Mouse (Mus musculus) forebrain, postnatal 0 days (tissue): ENCODE results near the gene Farp1. TPM values are rescaled to one million over a fixed set of nuclear protein-coding genes. Genes with fewer than 3 reads are reported as not detected.
A peak's percentile ranks its signal among the peaks of the same experiment; 100 is the strongest.

Experiments used
- ATAC-seq: fragments of 200-750 bp; cut with Nextera tagmentation; 2 replicates; pipeline ENCODE4 v1.8.0; 2017; ENCODE audit warnings: mild to moderate bottlenecking, moderate library complexity
- DNase-seq: peaks from one replicate; pipeline ENCODE4 v3.0.0-alpha.2; 2015
- H3K27ac ChIP-seq: fragments of 300-500 bp; sonication (generic); 2 replicates; pipeline ENCODE4 v1.5.1; 2014; ENCODE audit warnings: low read depth, mild to moderate bottlenecking, antibody characterized with exemption, low read length, moderate library complexity, mixed read lengths
- H3K27me3 ChIP-seq: fragments of 300-500 bp; sonication (generic); 2 replicates; pipeline ENCODE4 v1.6.1; 2014; ENCODE audit warnings: mild to moderate bottlenecking, low read length, mixed read lengths; ENCODE audit not compliant: insufficient read depth
- H3K36me3 ChIP-seq: fragments of 300-500 bp; sonication (generic); 2 replicates; pipeline ENCODE4 v1.6.1; 2014; ENCODE audit warnings: mild to moderate bottlenecking, moderate library complexity; ENCODE audit not compliant: insufficient read depth
- H3K4me1 ChIP-seq: fragments of 300-500 bp; sonication (generic); 2 replicates; pipeline ENCODE4 v1.6.1; 2014; ENCODE audit warnings: antibody characterized with exemption; ENCODE audit not compliant: insufficient read depth
- H3K4me2 ChIP-seq: fragments of 300-500 bp; sonication (generic); 2 replicates; pipeline ENCODE4 v1.6.1; 2014; ENCODE audit warnings: low read depth, mild to moderate bottlenecking, moderate library complexity
- H3K4me3 ChIP-seq: fragments of 300-500 bp; sonication (generic); 2 replicates; pipeline ENCODE4 v1.5.1; 2014; ENCODE audit warnings: low read depth, low read length, mixed read lengths
- H3K9ac ChIP-seq: fragments of 300-500 bp; sonication (generic); 2 replicates; pipeline ENCODE4 v1.6.1; 2014; ENCODE audit warnings: mild to moderate bottlenecking
- H3K9me3 ChIP-seq: fragments of 300-500 bp; sonication (generic); 2 replicates; pipeline ENCODE4 v1.6.1; 2016; ENCODE audit warnings: low read length
- CTCF ChIP-seq: sonication (generic); IDR thresholded peaks from 2 replicates; pipeline ENCODE4 v1.5.1; 2016; ENCODE audit warnings: antibody characterized with exemption, control low read depth, low read depth
- WGBS: fragments of 180-500 bp; shearing (Covaris S2); extraction: QIAGEN DNeasy Blood & Tissue Kit; methylation state at CpG from one replicate; pipeline ENCODE4 v1.1.7; 2014; 5-methylcytosine and 5-hydroxymethylcytosine counted together
- polyA plus RNA-seq: library from polyadenylated mRNA; unstranded; fragments of >200 nt; fragmentation: Nextera tagmentation; extraction: Ambion mirVana; gene quantifications from 2 replicates; pipeline ENCODE4 v1.2.1, GENCODE M21; 2015
- total RNA-seq: library from RNA; depleted of rRNA; stranded (reverse); fragments of >200 nt; gene quantifications from 2 replicates; pipeline ENCODE4 v1.2.3, GENCODE M21; 2014

Gene Farp1
- total and polyA plus RNA-seq, 2 experiments from 2014 or later, result 48.3 to 120 TPM

- no peaks in the 10 kb centered on the region for H3K9me3 ChIP-seq
- ATAC-seq (peak; percentile 68), DNase-seq (no peak)
- H3K27me3 ChIP-seq, result no peaks in the 10 kb centered on the region
- no peak overlapping the region for H3K27ac ChIP-seq
- no peak overlapping the region for H3K4me2 ChIP-seq
- no peak overlapping the region for H3K4me3 ChIP-seq
- 38% methylated on average over 6 of the region's 6 CpGs for WGBS
- H3K36me3 ChIP-seq, result no peaks in the 10 kb centered on the region
- no peak for TF ChIP-seq CTCF
- H3K4me1 ChIP-seq, result peaks cover 4% of the 10 kb centered on the region; the same call in 1 of the 2 replicates
- H3K9ac ChIP-seq, result no peak overlapping the region
Measured at GRCm38 (mm10) chr14:121165408-121166037, 130.5 kb downstream of the Farp1 start.

- Histone ChIP-seq H3K36me3 (no peaks in the 10 kb centered on the region), H3K27me3 (no peaks in the 10 kb centered on the region), H3K9ac (no peak overlapping the region), H3K9me3 (no peaks in the 10 kb centered on the region), H3K4me3 (no peak overlapping the region), H3K27ac (no peak overlapping the region), H3K4me2 (no peak overlapping the region), H3K4me1 (peaks cover 4% of the 10 kb centered on the region; the same call in 1 of the 2 replicates)
- DNase-seq (no peak), ATAC-seq (no peak)
- no peak for TF ChIP-seq CTCF
- 69% methylated on average over 7 of the region's 7 CpGs for WGBS
Measured at GRCm38 (mm10) chr14:121166038-121166436, 131.0 kb downstream of the Farp1 start.

DNA sequence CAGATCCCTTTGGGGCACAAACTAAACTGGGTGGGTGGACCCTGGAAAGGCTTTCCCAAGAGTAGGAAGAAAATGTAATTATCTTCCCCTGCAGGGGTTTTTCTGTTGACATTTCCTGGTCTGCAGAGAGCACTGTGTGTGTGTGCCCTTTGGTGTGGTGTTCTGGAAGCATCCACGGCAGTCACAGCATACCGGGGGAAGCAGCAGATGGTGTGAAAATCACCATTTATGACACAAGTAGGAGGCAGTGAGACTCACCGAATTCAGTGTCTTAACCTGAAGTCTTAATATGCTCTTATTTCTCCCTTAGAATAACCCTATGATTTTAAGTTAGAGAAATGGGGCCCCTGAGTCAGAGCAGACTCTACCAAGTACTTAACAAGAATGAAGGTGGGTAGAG lies 133.7 kb downstream of the Farp1 start:
- TF ChIP-seq CTCF, result no peak
- ATAC-seq (no peak), DNase-seq (no peak)
- no peaks in the 10 kb centered on the region for H3K9me3 ChIP-seq
- no peaks in the 10 kb centered on the region for H3K36me3 ChIP-seq
- H3K27me3 ChIP-seq, result no peaks in the 10 kb centered on the region
- H3K4me2 ChIP-seq, result no peak overlapping the region
- H3K27ac ChIP-seq, result no peak overlapping the region
- WGBS, result 58% methylated on average over 3 of the region's 3 CpGs
- H3K4me3 ChIP-seq, result no peak overlapping the region
- H3K4me1 ChIP-seq, result peaks cover 16% of the 10 kb centered on the region
- H3K9ac ChIP-seq, result no peak overlapping the region

DNA sequence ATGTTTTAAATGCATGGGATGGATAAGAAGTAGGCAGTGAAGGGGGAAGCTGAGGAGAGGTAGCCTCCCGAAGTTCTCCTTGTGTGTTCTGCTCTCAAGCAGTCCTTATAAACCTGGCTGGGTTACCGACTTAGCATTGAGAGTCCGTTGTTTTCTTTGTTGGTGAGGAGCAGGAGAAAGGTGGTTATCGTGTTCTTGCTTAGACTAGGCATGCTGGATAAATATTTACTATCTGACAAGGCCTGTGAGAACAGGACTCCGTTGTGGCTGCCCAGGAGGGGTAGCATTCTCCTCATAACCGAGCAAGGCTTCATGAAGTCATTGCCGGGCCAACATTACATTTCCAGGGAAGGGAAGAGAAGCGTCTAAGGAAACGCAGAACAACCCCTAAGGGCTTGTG lies 135.3 kb downstream of the Farp1 start:
- no peaks in the 10 kb centered on the region for H3K27me3 ChIP-seq
- WGBS, result 89% methylated on average over 9 of the region's 9 CpGs
- no peaks in the 10 kb centered on the region for H3K36me3 ChIP-seq
- H3K4me3 ChIP-seq, result no peak overlapping the region
- H3K9me3 ChIP-seq, result no peaks in the 10 kb centered on the region
- no peak overlapping the region for H3K27ac ChIP-seq
- TF ChIP-seq CTCF, result no peak
- ATAC-seq, result no peak
- no peak overlapping the region for H3K4me2 ChIP-seq
- peaks cover 14% of the 10 kb centered on the region for H3K4me1 ChIP-seq
- no peak for DNase-seq
- no peak overlapping the region for H3K9ac ChIP-seq

- Histone ChIP-seq H3K27me3 (no peaks in the 10 kb centered on the region), H3K27ac (peak overlapping the region; percentile 71), H3K9me3 (no peaks in the 10 kb centered on the region), H3K36me3 (no peaks in the 10 kb centered on the region), H3K4me2 (peak overlapping the region; percentile 39), H3K9ac (peak overlapping the region; percentile 37), H3K4me1 (peaks cover 12% of the 10 kb centered on the region), H3K4me3 (peak overlapping the region; percentile 17; the same call in 1 of the 2 replicates)
- 9% methylated on average over 19 of the region's 19 CpGs for WGBS
- DNase-seq, result peak; percentile 67
- TF ChIP-seq CTCF, result no peak
- ATAC-seq, result peak; percentile 78
Measured at GRCm38 (mm10) chr14:121172065-121173036, 137.4 kb downstream of the Farp1 start.

- TF ChIP-seq CTCF, result no peak
- peaks cover 12% of the 10 kb centered on the region for H3K4me1 ChIP-seq
- no peak overlapping the region for H3K4me2 ChIP-seq
- no peak overlapping the region for H3K9ac ChIP-seq
- H3K9me3 ChIP-seq, result no peaks in the 10 kb centered on the region
- 87% methylated on average over 9 of the region's 9 CpGs for WGBS
- no peaks in the 10 kb centered on the region for H3K36me3 ChIP-seq
- no peak overlapping the region for H3K4me3 ChIP-seq
- H3K27ac ChIP-seq, result no peak overlapping the region
- no peaks in the 10 kb centered on the region for H3K27me3 ChIP-seq
- ATAC-seq (no peak), DNase-seq (no peak)
Measured at GRCm38 (mm10) chr14:121175385-121175784, 140.4 kb downstream of the Farp1 start.

DNA sequence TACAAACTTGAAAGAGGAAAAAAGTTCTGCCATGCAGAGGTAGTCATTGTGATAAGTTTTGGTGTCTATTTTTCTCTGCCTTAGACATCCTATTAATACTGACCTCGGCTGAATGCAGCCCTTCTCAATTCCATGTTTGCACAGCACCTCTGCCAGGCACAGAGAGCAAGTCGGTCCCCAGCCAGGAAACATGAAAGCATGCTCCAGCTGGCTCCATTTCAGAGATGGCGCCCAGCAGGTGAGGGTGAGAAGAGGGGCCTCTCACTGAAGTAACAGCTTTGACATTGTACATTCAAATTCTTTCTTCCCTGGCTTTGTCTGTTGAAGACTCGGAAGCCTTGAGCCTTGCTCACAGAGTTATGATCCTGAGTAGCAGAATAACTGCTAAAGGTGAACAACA lies 140.9 kb downstream of the Farp1 start:
- DNase-seq, result no peak
- no peak overlapping the region for H3K4me3 ChIP-seq
- H3K4me2 ChIP-seq, result no peak overlapping the region
- H3K27ac ChIP-seq, result no peak overlapping the region
- no peak for ATAC-seq
- H3K36me3 ChIP-seq, result no peaks in the 10 kb centered on the region
- WGBS, result 35% methylated on average over 4 of the region's 4 CpGs
- no peaks in the 10 kb centered on the region for H3K9me3 ChIP-seq
- TF ChIP-seq CTCF, result no peak
- H3K9ac ChIP-seq, result no peak overlapping the region
- no peaks in the 10 kb centered on the region for H3K27me3 ChIP-seq
- peaks cover 12% of the 10 kb centered on the region for H3K4me1 ChIP-seq
